Mouse (Mus musculus) heart, postnatal 36 days (tissue): ENCODE measurements around the gene Stard13. TPM values are rescaled to one million over a fixed set of nuclear protein-coding genes. Genes with fewer than 3 reads are reported as not detected.
A peak's percentile ranks its signal among the peaks of the same experiment; 100 is the strongest.

Experiments
- DNase-seq, 2 experiments: peaks; one replicate each; pipeline ENCODE4 v3.0.0; 2021 to 2022
- intact Hi-C: fragments of 180-260 bp; cut with DNase I; formaldehyde crosslinking; loops from one replicate; pipeline ENCODE4 v1.15.1; 2025
- total RNA-seq, 2 experiments: library from RNA; stranded (reverse); gene quantifications; 2 replicates each; pipeline ENCODE4 v1.2.3; 2021

Gene Stard13
- total RNA-seq: 10 to 100 TPM; 24.1 to 25.0 TPM

DNA sequence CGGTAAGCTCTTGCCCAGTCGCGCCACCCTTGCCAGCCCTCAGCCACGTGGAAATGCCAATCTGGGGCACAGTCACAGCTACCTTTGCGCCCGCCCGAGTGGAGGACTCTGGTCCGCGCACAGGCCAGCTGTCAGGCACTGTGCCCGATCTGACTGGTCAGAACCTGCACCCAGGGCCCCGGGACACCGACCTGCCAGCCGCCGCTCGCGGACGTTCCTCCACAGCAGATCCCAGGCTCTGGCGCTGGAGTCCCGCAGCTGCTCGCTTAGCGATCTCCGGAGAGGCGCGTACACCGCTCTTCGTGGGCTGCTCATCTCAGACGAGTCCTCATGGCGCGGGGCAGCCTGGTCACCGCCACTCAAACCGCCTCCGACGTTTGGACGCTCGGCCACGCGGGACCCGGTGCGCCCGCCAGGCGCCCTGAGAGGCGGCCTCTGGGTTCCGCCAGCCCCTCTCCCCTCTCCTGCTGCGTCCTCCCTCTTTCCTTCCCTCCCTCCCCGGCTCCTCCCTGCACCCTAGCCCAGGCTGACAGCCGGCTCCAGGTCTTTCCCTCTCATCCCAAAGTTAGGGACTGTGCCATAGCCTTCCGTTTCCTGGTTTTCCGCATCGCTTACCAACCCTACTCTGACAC is at the start of gene Stard13:
Gene Stard13, minus strand, starts transcription at position 437 of the 632 bp plus-strand sequence.
- intact Hi-C loops: loop anchor here (5.0 kb wide), 2 partner anchors 41 to 91 kb away; no protein-coding TSS in a partner anchor

DNA sequence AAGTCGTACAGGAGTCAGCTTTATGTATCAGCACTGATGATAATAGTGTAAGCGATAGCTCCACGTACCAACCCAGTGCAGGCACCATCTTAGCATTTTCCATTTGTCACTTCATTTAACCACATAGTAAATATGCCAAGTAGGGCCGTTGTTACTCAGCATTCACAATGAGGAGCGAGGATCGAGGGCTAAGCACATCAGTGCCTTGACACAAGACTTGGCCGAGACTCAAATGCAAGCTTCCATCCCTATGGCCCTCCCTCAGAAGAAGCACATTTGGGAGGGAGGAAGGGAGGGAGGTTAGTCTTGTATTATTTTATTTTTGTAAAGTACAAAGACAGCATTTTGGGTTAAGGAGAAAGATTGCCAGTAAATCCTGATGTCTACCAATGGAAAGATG is 45.9 kb upstream of the Stard13 start:
- intact Hi-C loops: no loop called here
- DNase-seq: no peak

More for the DNA sequence above, at the start of gene Stard13:
- peak; percentile 44 to 62 for DNase-seq

DNA sequence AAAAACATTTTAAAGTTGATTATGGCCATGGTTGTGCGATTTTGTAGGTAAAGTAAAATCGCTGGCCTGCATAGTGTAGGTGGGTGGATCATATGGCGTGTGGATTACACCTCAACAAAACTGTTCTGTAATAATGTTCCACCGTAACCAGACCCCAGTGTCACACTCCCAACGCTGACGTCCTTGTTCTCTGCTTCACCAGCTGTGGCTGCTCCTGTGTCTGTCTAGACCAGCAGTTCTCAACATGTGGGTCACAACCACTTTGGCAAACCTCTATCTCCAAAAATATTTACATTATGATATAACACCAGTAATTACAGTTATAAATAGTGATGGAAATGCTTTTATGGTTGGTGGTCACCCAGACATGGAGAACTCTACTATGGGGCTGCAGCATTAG is 44.3 kb upstream of the Stard13 start:
- intact Hi-C loops: no loop called here

GRCm38 (mm10) chr5:151275986-151276385 is 42.4 kb upstream of the Stard13 start:
- intact Hi-C loops: no loop called here
- DNase-seq: no peak

More for the DNA sequence above, 44.3 kb upstream of the Stard13 start:
- DNase-seq: no peak

GRCm38 (mm10) chr5:151274265-151274664 is 40.6 kb upstream of the Stard13 start:
- intact Hi-C loops: no loop called here
- no peak for DNase-seq

- DNase-seq: no peak
- intact Hi-C loops: no loop called here
Observed at GRCm38 (mm10) chr5:151270815-151271214, 37.2 kb upstream of the Stard13 start.

GRCm38 (mm10) chr5:151266896-151267634 is 33.4 kb upstream of the Stard13 start:
- intact Hi-C loops: loop anchor here (5.0 kb wide), 2 partner anchors 100 to 210 kb away; no protein-coding TSS in a partner anchor
- no peak for DNase-seq

GRCm38 (mm10) chr5:151261558-151261957 is 27.9 kb upstream of the Stard13 start:
- DNase-seq: no peak
- intact Hi-C loops: no loop called here

- DNase-seq: no peak
- intact Hi-C loops: loop anchor here (5.0 kb wide), 1 partner anchor 80 kb away; no protein-coding TSS in a partner anchor
Observed at GRCm38 (mm10) chr5:151252213-151252612, 18.6 kb upstream of the Stard13 start.

GRCm38 (mm10) chr5:151251656-151252055 is 18.0 kb upstream of the Stard13 start:
- intact Hi-C loops: loop anchor here (5.0 kb wide), 1 partner anchor 81 kb away; no protein-coding TSS in a partner anchor
- no peak for DNase-seq

DNA sequence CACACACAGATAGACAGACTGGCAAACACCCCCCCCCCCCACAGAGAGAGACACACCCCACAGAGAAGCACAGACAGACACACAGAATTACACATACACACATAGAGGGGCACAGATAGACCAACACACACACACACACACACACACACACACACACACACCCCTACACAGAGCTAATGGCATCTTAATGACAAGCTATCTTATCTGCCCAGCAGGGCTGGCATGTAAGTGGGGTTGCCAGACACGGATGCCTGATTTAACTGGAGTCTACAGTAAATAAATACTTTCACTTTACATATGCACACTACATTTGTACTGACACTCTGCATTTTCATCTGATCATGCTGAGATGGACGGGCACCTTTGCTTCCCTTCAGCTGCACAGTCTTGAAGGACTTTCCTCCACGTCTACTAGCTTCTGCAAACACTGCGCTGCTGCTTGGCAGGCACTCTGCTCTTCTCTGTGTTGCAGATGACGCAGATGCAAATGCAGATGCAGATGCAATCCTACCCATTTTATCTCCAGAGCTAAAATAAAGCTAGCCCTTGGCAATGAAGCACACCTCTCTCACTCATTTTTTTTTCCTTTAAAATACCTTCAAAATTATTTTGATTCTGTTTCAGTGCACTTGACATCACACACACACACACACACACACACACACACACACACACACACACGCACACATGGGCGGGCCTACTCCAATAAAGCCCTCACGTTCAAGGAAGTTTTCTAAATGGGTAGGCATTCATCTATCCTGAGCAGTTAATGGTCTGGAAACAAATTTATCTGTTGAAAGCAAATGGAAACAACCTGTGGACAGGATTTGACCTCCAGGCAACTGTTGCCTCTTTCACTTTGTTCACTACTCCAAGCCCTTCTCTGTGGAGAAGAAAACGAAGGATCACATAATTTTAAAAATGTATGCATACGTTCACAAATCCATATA is 15.3 kb upstream of the Stard13 start:
- DNase-seq: no peak
- intact Hi-C loops: loop anchor here (5.0 kb wide), 1 partner anchor 192 kb away; no protein-coding TSS in a partner anchor

GRCm38 (mm10) chr5:151248084-151248483 is 14.4 kb upstream of the Stard13 start:
- intact Hi-C loops: loop anchor here (5.0 kb wide), 1 partner anchor 191 kb away; no protein-coding TSS in a partner anchor
- no peak for DNase-seq

GRCm38 (mm10) chr5:151247115-151247875 is 13.7 kb upstream of the Stard13 start:
- no peak for DNase-seq
- intact Hi-C loops: loop anchor here (5.0 kb wide), 1 partner anchor 190 kb away; no protein-coding TSS in a partner anchor

GRCm38 (mm10) chr5:151246287-151246686 is 12.7 kb upstream of the Stard13 start:
- no peak for DNase-seq
- intact Hi-C loops: loop anchor here (5.0 kb wide), 1 partner anchor 189 kb away; no protein-coding TSS in a partner anchor

DNA sequence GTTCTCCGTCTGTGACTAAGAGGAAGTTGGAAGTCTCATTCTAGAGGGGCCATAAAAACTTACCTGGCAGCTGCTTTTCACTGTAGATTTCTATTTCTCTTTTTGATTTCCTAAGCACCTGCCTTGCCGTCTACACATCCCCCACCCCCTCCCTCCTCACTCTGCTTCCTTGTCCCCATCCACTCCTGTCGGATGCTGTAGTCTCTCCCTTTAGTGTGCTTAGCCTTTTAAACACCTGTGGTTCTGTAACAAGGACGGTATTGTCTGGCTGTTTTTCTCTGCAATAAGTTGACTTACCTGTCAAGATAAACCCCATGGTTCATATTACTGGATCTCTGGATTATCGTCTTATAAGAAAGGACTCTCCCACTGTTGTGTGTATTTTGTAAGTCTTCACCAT is 11.9 kb upstream of the Stard13 start:
- no peak for DNase-seq
- intact Hi-C loops: loop anchor here (5.0 kb wide), 1 partner anchor 188 kb away; no protein-coding TSS in a partner anchor

DNA sequence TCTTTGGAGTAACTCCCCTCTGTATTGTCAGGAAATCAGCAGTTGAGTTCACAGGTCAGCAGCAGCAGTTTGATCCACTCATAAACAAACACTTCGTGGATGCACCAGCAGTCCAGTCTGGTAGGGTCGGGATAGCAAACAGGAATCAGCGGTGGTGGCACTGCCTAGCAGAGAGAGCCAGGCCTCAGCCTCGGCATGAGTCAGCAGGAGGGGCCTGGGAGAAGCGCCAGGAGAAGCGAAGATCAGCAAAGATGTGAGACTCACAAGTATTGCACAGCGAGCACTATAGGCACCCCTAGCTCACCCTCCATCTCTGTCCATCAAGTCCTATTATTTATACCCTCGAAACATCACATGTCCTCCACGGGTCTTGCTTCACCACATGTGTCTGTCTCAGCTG is 5.1 kb upstream of the Stard13 start:
- DNase-seq: no peak
- intact Hi-C loops: no loop called here

GRCm38 (mm10) chr5:151236411-151236810 is 2.8 kb upstream of the Stard13 start:
- DNase-seq: no peak
- intact Hi-C loops: no loop called here

DNA sequence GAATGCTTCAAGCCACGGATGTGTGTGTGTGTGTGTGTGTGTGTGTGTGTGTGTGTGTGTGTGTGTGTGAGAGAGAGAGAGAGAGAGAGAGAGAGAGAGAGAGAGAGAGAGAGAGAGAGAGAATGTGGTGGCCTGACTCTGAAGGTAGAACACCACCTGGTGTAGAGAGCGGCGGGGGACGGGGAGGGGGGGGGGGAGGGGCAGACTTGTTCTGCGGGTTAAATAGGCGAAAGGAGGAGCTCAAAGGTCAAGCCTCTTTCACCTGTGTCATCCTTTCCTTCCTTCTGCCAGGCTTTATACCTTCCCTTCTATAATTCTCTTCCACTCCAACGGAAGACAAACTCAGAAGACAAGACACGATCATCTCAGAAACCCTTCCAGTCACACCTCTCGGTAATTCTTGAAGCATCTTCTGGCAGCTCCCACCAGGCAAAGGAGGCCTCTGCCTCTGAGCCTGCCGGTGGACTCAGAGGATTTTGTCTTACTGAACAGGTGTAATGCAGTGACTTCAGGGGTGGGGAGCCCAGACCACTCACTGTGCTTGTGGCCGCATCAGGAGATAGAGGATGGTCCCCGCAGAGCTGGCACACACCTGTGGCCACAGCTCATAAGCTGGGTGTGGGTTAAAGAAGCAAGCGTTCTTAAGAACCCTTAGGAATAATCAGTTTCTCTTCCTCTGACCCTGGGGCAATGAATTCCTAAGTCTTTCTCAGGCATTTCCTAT is 898 bp downstream of the Stard13 start:
- no peak for DNase-seq
- intact Hi-C loops: loop anchor here (5.0 kb wide), 2 partner anchors 40 to 90 kb away; no protein-coding TSS in a partner anchor

GRCm38 (mm10) chr5:151231861-151232260 is 1.8 kb downstream of the Stard13 start:
- intact Hi-C loops: loop anchor here (5.0 kb wide), 2 partner anchors 40 to 90 kb away; no protein-coding TSS in a partner anchor
- no peak for DNase-seq
